Mouse (Mus musculus): Measurements from ENCODE around the gene Galnt18. TPM values are rescaled to one million over a fixed set of nuclear protein-coding genes. Genes with fewer than 3 reads are reported as not detected.

Galnt18 gene
- total RNA-seq, 1 experiment from 2014 or later, result not detected

Other genes starting within 250 kb of the Galnt18 start
- gene Usp47, start 243.5 kb upstream of the Galnt18 start, total RNA-seq (2017), result 115 and 125 TPM in 2 replicates

Data from common myeloid progenitor, adult 5-6 weeks (primary cell).